Mouse (Mus musculus) midbrain, postnatal 0 days (tissue): Measurements from ENCODE around the gene Gm8897. TPM values are rescaled to one million over a fixed set of nuclear protein-coding genes. Genes with fewer than 3 reads are reported as not detected.
"Not testable (repeated sequence)": the region's sequence is repeated elsewhere in the genome, so short reads cannot be mapped to it uniquely, and the experiment has no call there.

Experiments
- ATAC-seq: fragments of 200-750 bp; cut with Nextera tagmentation; 2 replicates; pipeline ENCODE4 v1.8.0; 2017; ENCODE audit warnings: moderate number of reproducible peaks, mild to moderate bottlenecking, moderate TSS enrichment, moderate library complexity; ENCODE audit not compliant: low FRiP score
- DNase-seq: peaks from one replicate; pipeline ENCODE4 v3.0.0-alpha.2; 2015; ENCODE audit warnings: low spot score
- H3K27ac ChIP-seq: fragments of 300-500 bp; sonication (generic); 2 replicates; pipeline ENCODE4 v1.5.1; 2014; ENCODE audit warnings: low read depth, mild to moderate bottlenecking, low read length, mixed read lengths
- H3K27me3 ChIP-seq: fragments of 300-500 bp; sonication (generic); 2 replicates; pipeline ENCODE4 v1.6.1; 2014; ENCODE audit warnings: low read length, control low read depth, mixed read lengths; ENCODE audit not compliant: insufficient read depth
- H3K36me3 ChIP-seq: fragments of 300-500 bp; sonication (generic); 2 replicates; pipeline ENCODE4 v1.6.1; 2014; ENCODE audit warnings: low read length, control low read depth, mixed read lengths; ENCODE audit not compliant: insufficient read depth
- H3K4me1 ChIP-seq: fragments of 300-500 bp; sonication (generic); 2 replicates; pipeline ENCODE4 v1.6.1; 2014; ENCODE audit warnings: mild to moderate bottlenecking, control low read depth, antibody characterized with exemption, low read length, mixed read lengths; ENCODE audit not compliant: insufficient read depth
- H3K4me2 ChIP-seq: fragments of 300-500 bp; sonication (generic); 2 replicates; pipeline ENCODE4 v1.6.1; 2014; ENCODE audit warnings: low read depth, mild to moderate bottlenecking, low read length, mixed read lengths; ENCODE audit not compliant: poor library complexity, severe bottlenecking
- H3K4me3 ChIP-seq: fragments of 300-500 bp; sonication (generic); 2 replicates; pipeline ENCODE4 v1.5.1; 2014; ENCODE audit warnings: low read depth, mild to moderate bottlenecking, low read length, moderate library complexity
- H3K9ac ChIP-seq: fragments of 300-500 bp; sonication (generic); replicated peaks from 2 replicates; pipeline ENCODE4 v1.6.1; 2014; ENCODE audit warnings: mild to moderate bottlenecking, low read length, moderate library complexity, mixed read lengths; ENCODE audit not compliant: poor library complexity, severe bottlenecking
- H3K9me3 ChIP-seq: fragments of 300-500 bp; sonication (generic); 2 replicates; pipeline ENCODE4 v1.6.1; 2016; ENCODE audit warnings: low read length, control low read depth
- whole genome bisulfite sequencing: fragments of 180-500 bp; shearing (Covaris S2); extraction: QIAGEN DNeasy Blood & Tissue Kit; methylation state at CpG from one replicate; pipeline ENCODE4 v1.1.7; 2014; 5-methylcytosine and 5-hydroxymethylcytosine counted together
- polyA plus RNA-seq: library from polyadenylated mRNA; unstranded; fragments of >200 nt; fragmentation: Nextera tagmentation; extraction: Ambion mirVana; gene quantifications from 2 replicates; pipeline ENCODE4 v1.2.1, GENCODE M21; 2015
- total RNA-seq: library from RNA; depleted of rRNA; stranded (reverse); fragments of >200 nt; gene quantifications from 2 replicates; pipeline ENCODE4 v1.2.3, GENCODE M21; 2014; rRNA removed

The Gm8897 gene
- not detected in 2 replicates for total RNA-seq
- polyA plus RNA-seq: not detected in 2 replicates

- H3K4me2 ChIP-seq, ATAC-seq, H3K9ac ChIP-seq, H3K27me3 ChIP-seq, H3K4me3 ChIP-seq, H3K27ac ChIP-seq, H3K9me3 ChIP-seq, H3K36me3 ChIP-seq, DNase-seq, H3K4me1 ChIP-seq: not testable (repeated sequence)
- WGBS: 52% methylated on average over 2 of the region's 2 CpGs
These were observed at the start of gene Gm8897 for GRCm38 (mm10) chr5:11416118-11416517. Gene Gm8897, plus strand, starts transcription at chr5:11416418.

GRCm38 (mm10) chr5:11416691-11417090 lies 473 bp downstream of the Gm8897 start:
- not testable (repeated sequence) for H3K27ac ChIP-seq, ATAC-seq, H3K4me1 ChIP-seq, H3K27me3 ChIP-seq, DNase-seq, H3K4me2 ChIP-seq, H3K9me3 ChIP-seq, H3K4me3 ChIP-seq, H3K9ac ChIP-seq, H3K36me3 ChIP-seq
- 50% methylated on average over 1 of the region's 1 CpGs for WGBS

Other genes with a start within 250 kb of the Gm8897 start
- not detected in 2 replicates for gene Gm5861, start 233.3 kb upstream of the Gm8897 start, total RNA-seq
- not detected in 2 replicates for gene Gm5861, start 233.3 kb upstream of the Gm8897 start, polyA plus RNA-seq
- gene Gm8890, start 160.4 kb upstream of the Gm8897 start, total RNA-seq: not detected in 2 replicates
- not detected in 2 replicates for gene Gm8890, start 160.4 kb upstream of the Gm8897 start, polyA plus RNA-seq
- not detected in 2 replicates for gene Speer1, start 74.9 kb upstream of the Gm8897 start, total RNA-seq
- not detected in 2 replicates for gene Speer1, start 74.9 kb upstream of the Gm8897 start, polyA plus RNA-seq
- gene Gm8906, start 86.3 kb downstream of the Gm8897 start, total RNA-seq: not detected in 2 replicates
- gene Gm8906, start 86.3 kb downstream of the Gm8897 start, polyA plus RNA-seq: not detected in 2 replicates
- not detected in 2 replicates for gene Gm6460, start 178.5 kb downstream of the Gm8897 start, total RNA-seq
- not detected in 2 replicates for gene Gm6460, start 178.5 kb downstream of the Gm8897 start, polyA plus RNA-seq